Mouse (Mus musculus): ENCODE data around the gene E2f6. TPM values are rescaled to one million over a fixed set of nuclear protein-coding genes. Genes with fewer than 3 reads are reported as not detected.

E2f6 gene
- 10 to 100 TPM; 11.9 to 12.0 TPM for total RNA-seq (2023)

GRCm38 (mm10) chr12:16810525-16811431, at the start of gene E2f6:
TSS of gene E2f6 (plus strand) at chr12:16810963.

GRCm38 (mm10) chr12:16800259-16800958, 10.4 kb upstream of the E2f6 start, which contains the start of gene Greb1:
TSS of gene Greb1 (minus strand) at chr12:16800886.

Other genes with a start within 250 kb of the E2f6 start
- gene Lpin1, start 200.0 kb upstream of the E2f6 start, total RNA-seq (2023), result 1 to 10 TPM; 6.1 to 6.7 TPM
- gene Ntsr2, start 157.6 kb upstream of the E2f6 start, total RNA-seq (2023), result not detected
- gene Greb1, start 10.1 kb upstream of the E2f6 start, total RNA-seq (2023), result under 1 TPM in 1 of 2 experiments, not detected in 1; 0.22 TPM
- gene Rock2, start 83.9 kb downstream of the E2f6 start, total RNA-seq (2023), result 10 to 100 TPM; 41.1 to 46.0 TPM
- gene Pqlc3, start 189.4 kb downstream of the E2f6 start, total RNA-seq (2023), result 10 to 100 TPM; 77.8 to 86.9 TPM
- under 1 TPM; 0.22 to 0.40 TPM for gene 2410004P03Rik, start 200.8 kb downstream of the E2f6 start, total RNA-seq (2023)